Mouse (Mus musculus): ENCODE data around the gene Eaf2. TPM values are rescaled to one million over a fixed set of nuclear protein-coding genes. Genes with fewer than 3 reads are reported as not detected.

Eaf2 gene
- polyA plus RNA-seq, 1 experiment from 2014 or later, result 3.7 TPM

DNA sequence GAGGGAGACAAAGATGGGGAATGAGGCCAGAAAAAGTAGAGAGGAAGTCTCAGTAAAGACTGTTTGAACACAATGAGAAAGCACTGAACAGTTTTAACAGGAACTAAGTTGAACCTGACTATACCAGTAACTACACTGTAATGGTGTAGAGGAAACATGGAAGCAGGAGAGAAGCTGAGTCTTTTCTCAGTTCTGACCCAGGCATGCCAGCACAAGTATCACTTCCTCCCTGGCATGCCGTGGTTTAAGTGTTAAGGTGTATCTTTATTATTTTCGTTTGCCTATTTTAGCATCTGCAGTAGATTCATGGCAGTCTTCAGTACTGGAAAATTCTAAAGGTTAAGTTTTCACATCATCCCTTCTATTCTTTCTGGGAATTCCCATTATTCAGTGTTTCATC lies 79.8 kb downstream of the Eaf2 start:
- no peaks in the 10 kb centered on the region for H3K9me3 ChIP-seq
- no peak for ATAC-seq (ENCODE audit: insufficient read depth, low FRiP score, low read depth)
- 77% methylated on average over 2 of the region's 2 CpGs for WGBS

DNA sequence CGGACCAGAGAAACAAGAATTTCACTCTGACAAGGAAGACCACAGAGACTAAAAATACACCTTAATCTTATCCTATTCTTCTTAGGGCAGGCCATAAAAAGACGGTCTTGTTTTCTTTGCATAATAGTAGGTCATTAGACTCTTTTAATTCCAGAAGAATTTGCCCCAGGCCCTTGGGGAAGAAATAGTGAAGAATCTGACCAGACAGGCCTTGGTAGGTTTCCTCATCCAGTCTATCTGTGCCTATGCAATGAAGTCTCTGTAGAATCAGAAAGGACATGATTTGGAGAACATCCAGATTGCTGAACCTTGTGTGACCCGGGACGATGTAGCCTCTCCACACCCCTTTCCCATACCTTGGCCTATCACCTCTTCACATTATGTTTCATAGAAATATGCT lies 84.6 kb downstream of the Eaf2 start:
- no peaks in the 10 kb centered on the region for H3K27me3 ChIP-seq (replicated peaks)
- H3K36me3 ChIP-seq, result no peaks in the 10 kb centered on the region
- H3K9me3 ChIP-seq, result no peaks in the 10 kb centered on the region
- no peak overlapping the region for H3K9ac ChIP-seq
- ATAC-seq (ENCODE audit: insufficient read depth, low FRiP score, low read depth), result no peak
- 83% methylated on average over 4 of the region's 4 CpGs for WGBS
- H3K4me1 ChIP-seq, result no peaks in the 10 kb centered on the region
- H3K27ac ChIP-seq, result no peak overlapping the region
- H3K4me2 ChIP-seq, result no peak overlapping the region
- no peak overlapping the region for H3K4me3 ChIP-seq (replicated peaks)

More for the DNA sequence above, 79.8 kb downstream of the Eaf2 start:
- H3K36me3 ChIP-seq, result no peaks in the 10 kb centered on the region
- H3K27me3 ChIP-seq (replicated peaks), result no peaks in the 10 kb centered on the region
- no peak overlapping the region for H3K9ac ChIP-seq
- no peaks in the 10 kb centered on the region for H3K4me1 ChIP-seq
- no peak overlapping the region for H3K27ac ChIP-seq
- no peak overlapping the region for H3K4me2 ChIP-seq
- H3K4me3 ChIP-seq (replicated peaks), result no peak overlapping the region

DNA sequence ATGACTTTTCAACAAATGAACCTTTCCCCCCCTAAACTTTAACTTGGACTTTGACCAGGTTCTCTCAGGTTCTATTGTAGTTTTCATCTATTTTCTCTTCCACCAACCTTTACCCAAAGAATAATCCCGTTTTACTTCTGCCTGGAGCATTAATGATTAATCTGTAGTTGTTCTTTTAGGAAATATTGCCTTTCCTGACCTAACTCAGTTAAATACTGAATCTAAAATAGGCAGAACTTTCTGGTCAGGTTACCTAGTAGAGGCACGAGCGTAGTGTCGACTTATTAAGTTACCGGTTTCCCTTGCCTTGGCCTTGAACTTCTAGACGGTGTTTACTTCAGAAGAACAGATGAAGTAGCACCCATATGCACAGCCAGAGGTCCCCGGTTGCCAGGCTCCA lies 88.3 kb downstream of the Eaf2 start:
- ATAC-seq (ENCODE audit: insufficient read depth, low FRiP score, low read depth), result no peak
- Histone ChIP-seq H3K9me3 (no peaks in the 10 kb centered on the region), H3K27me3 (replicated peaks) (no peaks in the 10 kb centered on the region), H3K4me2 (no peak overlapping the region), H3K36me3 (no peaks in the 10 kb centered on the region), H3K4me3 (replicated peaks) (no peak overlapping the region), H3K4me1 (no peaks in the 10 kb centered on the region), H3K27ac (no peak overlapping the region), H3K9ac (no peak overlapping the region)
- WGBS, result 79% methylated on average over 7 of the region's 7 CpGs

DNA sequence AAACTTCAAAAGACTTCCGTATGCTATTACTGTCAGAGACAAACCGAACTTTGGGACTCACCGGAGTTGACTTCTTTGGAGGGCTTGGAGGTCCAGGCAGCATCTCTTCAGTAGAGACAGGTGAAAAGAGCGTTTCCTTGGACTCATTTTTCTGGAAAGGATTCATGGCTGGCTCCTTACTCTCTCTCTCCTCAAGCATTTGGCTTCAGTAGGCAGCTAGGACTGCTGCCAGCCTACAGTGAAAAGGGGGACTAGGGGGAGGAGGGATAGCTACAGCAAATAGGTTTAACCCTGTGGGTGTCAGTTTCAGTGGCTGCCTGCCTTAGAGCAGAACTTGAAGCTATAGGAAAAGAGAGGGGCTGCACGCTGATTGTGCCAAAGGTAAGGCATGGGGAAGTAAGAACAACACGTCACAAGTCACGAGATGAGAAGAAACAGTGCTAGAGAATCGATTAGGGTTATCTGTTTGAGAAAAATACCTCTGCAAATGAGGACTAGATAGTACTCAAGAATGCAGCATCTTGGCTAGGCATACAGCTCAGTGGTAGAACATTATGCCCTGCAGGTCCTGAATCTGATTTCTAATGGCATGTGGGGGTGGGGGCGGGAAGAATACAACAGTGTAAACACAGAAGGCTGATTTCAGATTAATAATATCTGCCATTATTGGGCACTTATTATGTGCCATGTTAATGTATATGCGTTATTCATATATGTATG lies 90.0 kb downstream of the Eaf2 start, which contains the start of gene Slc15a2:
Slc15a2 (minus strand) TSS at position 369 of the 720 bp plus-strand sequence.
- H3K4me3 ChIP-seq (replicated peaks), result no peak within 1 kb of the TSS
- no peak within 1 kb of the TSS for H3K27ac ChIP-seq
- no peak within 1 kb of the TSS for H3K9ac ChIP-seq
- no peaks in the 10 kb centered on the region for H3K4me1 ChIP-seq
- peak within 1 kb of the TSS; percentile 10; the same call in 1 of the 2 replicates for H3K4me2 ChIP-seq
- no peak for ATAC-seq (ENCODE audit: insufficient read depth, low FRiP score, low read depth)
- WGBS, result 58% methylated on average over 10 of the region's 10 CpGs
- H3K36me3 ChIP-seq, result no peaks in the 10 kb centered on the region
- H3K27me3 ChIP-seq (replicated peaks), result no peaks in the 10 kb centered on the region
- H3K9me3 ChIP-seq, result no peaks in the 10 kb centered on the region

DNA sequence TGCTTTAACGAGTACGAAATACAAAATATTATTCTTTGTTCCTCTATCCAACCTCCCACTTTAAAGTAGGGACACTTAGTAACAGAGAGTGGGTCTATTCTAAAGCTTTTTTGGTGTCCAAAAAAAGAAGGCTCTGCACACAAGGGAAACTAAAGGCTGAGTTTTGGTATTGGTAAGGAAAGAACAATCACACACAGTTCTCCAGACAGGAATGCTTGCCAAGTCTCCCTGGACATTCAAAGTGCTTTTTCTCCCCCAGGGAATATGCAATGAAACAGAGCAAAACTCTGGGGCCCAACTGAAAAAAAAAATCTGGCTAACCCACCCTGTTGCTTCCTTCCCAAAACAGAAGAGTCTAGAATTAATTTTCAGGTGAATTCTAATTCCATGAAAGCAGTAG lies 90.7 kb downstream of the Eaf2 start:
- Histone ChIP-seq H3K4me2 (no peak overlapping the region; the same call in 1 of the 2 replicates), H3K9me3 (no peaks in the 10 kb centered on the region), H3K9ac (no peak overlapping the region), H3K36me3 (no peaks in the 10 kb centered on the region), H3K27me3 (replicated peaks) (no peaks in the 10 kb centered on the region), H3K4me3 (replicated peaks) (no peak overlapping the region), H3K27ac (no peak overlapping the region), H3K4me1 (no peaks in the 10 kb centered on the region)
- WGBS, result 78% methylated on average over 2 of the region's 2 CpGs
- no peak for ATAC-seq (ENCODE audit: insufficient read depth, low FRiP score, low read depth)

DNA sequence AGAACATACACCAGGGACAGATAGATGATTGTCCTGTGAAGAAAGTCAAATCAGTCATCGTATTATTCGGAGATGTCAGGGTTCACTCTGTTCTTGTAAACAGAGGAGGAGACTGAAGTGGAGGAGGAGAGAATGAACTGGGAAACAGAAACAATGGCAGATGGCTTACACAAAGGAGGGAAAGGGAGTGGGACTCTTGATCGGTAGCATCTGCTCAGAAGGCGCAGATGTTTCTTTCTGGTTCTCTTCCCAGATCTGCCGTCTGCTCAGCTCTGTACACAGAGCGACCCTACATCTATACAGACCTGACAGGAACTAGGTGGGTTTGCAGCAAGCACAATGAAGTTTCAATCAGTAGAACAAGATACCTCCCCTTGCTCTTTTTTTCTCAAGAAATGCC lies 99.1 kb downstream of the Eaf2 start:
- Histone ChIP-seq H3K36me3 (no peaks in the 10 kb centered on the region), H3K27me3 (replicated peaks) (no peaks in the 10 kb centered on the region), H3K9me3 (no peaks in the 10 kb centered on the region), H3K4me3 (replicated peaks) (no peak overlapping the region), H3K27ac (no peak overlapping the region), H3K9ac (no peak overlapping the region), H3K4me1 (no peaks in the 10 kb centered on the region), H3K4me2 (no peak overlapping the region)
- no peak for ATAC-seq (ENCODE audit: insufficient read depth, low FRiP score, low read depth)
- WGBS, result 53% methylated on average over 6 of the region's 6 CpGs

DNA sequence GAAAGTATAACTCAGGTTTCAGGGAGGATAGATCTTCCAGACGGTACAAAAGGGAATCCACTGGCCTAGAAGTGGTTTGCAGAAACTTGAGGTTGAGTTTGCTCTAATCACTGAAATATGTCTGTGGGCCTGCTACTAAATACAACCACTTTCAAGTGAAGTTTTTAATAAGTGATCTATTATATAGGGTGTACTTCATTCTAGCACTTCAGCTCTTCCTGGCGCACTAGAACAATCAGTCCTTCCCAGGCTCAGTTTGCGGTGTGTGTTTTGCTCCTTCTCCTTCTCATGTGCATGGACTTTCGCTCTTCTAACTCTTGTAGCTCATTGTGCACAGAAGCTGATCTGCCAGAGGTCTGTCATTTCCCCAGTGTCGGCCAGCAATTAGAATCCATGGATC lies 101.8 kb downstream of the Eaf2 start:
- 80% methylated on average over 5 of the region's 5 CpGs for WGBS
- ATAC-seq (ENCODE audit: insufficient read depth, low FRiP score, low read depth), result no peak
- H3K4me3 ChIP-seq (replicated peaks), result no peak overlapping the region
- no peaks in the 10 kb centered on the region for H3K4me1 ChIP-seq
- no peak overlapping the region for H3K9ac ChIP-seq
- H3K36me3 ChIP-seq, result no peaks in the 10 kb centered on the region
- no peak overlapping the region for H3K27ac ChIP-seq
- no peaks in the 10 kb centered on the region for H3K27me3 ChIP-seq (replicated peaks)
- no peaks in the 10 kb centered on the region for H3K9me3 ChIP-seq
- no peak overlapping the region for H3K4me2 ChIP-seq

DNA sequence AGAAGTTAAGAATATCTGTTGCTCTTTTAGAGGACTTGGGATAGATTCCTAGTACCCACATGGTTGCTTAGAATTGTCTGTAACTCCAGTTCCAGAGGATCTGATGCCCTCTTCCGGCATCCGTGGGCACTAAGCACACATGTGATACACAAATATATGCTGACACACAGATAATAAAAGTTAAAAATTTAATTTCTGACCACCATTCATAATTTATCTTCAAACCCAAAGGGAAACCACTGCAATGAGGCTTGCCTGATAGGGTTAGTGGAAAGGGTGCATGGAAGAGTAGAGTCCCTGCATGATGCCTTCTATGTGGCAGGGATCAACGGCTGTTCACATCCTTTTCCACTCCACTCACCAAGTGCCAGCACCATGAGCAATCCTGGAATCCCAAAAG lies 103.1 kb downstream of the Eaf2 start:
- H3K9ac ChIP-seq, result no peak overlapping the region
- no peaks in the 10 kb centered on the region for H3K27me3 ChIP-seq (replicated peaks)
- H3K4me2 ChIP-seq, result no peak overlapping the region
- H3K27ac ChIP-seq, result no peak overlapping the region
- no peak for ATAC-seq (ENCODE audit: insufficient read depth, low FRiP score, low read depth)
- no peaks in the 10 kb centered on the region for H3K4me1 ChIP-seq
- H3K36me3 ChIP-seq, result no peaks in the 10 kb centered on the region
- 90% methylated on average over 3 of the region's 3 CpGs for WGBS
- no peaks in the 10 kb centered on the region for H3K9me3 ChIP-seq
- H3K4me3 ChIP-seq (replicated peaks), result no peak overlapping the region

DNA sequence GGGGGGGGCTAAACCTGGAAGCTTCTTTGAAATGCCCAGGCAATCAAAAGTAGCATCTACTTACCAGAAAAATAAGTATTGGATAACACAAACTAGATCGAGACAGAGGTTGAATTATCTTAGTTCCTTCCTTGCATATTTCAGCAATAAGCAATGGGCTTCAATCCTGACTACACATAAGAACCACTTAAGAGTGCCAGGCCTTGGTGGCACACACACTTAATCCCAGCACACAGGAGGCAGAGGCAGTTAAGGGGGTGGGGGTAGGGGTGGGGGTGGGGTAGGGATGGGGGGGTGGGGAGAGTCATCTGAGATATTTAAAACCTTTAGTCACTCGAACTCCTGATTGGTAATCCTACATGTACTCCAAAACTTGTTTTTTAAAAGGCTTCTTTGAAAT lies 103.6 kb downstream of the Eaf2 start:
- no peak for ATAC-seq (ENCODE audit: insufficient read depth, low FRiP score, low read depth)
- H3K9ac ChIP-seq, result no peak overlapping the region
- no peak overlapping the region for H3K27ac ChIP-seq
- H3K4me3 ChIP-seq (replicated peaks), result no peak overlapping the region
- H3K36me3 ChIP-seq, result no peaks in the 10 kb centered on the region
- no peaks in the 10 kb centered on the region for H3K9me3 ChIP-seq
- 77% methylated on average over 2 of the region's 2 CpGs for WGBS
- H3K4me1 ChIP-seq, result no peaks in the 10 kb centered on the region
- no peaks in the 10 kb centered on the region for H3K27me3 ChIP-seq (replicated peaks)
- no peak overlapping the region for H3K4me2 ChIP-seq

DNA sequence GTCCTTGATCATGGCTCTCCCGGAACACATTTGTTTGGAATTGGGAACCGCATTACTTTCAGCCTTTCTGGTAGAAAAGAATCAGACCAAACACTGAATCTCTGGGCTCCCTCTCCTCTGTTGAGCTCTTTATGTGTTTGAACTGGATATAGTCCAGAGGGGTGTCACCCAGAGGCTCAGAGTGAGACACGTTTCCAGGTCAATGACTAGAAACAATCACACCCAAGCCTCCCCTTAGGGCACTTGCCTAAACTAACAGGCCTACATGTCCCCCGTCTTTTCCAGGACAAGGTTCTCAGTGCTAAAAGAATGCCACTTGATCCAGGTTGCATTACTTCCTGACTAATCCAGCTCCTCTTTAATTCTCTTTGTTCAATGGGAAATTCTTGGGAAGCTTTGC lies 104.0 kb downstream of the Eaf2 start:
- Histone ChIP-seq H3K27ac (no peak overlapping the region), H3K4me1 (no peaks in the 10 kb centered on the region), H3K36me3 (no peaks in the 10 kb centered on the region), H3K27me3 (replicated peaks) (no peaks in the 10 kb centered on the region), H3K9ac (no peak overlapping the region), H3K9me3 (no peaks in the 10 kb centered on the region), H3K4me2 (no peak overlapping the region), H3K4me3 (replicated peaks) (no peak overlapping the region)
- ATAC-seq (ENCODE audit: insufficient read depth, low FRiP score, low read depth), result no peak
- WGBS, result 69% methylated on average over 4 of the region's 4 CpGs

DNA sequence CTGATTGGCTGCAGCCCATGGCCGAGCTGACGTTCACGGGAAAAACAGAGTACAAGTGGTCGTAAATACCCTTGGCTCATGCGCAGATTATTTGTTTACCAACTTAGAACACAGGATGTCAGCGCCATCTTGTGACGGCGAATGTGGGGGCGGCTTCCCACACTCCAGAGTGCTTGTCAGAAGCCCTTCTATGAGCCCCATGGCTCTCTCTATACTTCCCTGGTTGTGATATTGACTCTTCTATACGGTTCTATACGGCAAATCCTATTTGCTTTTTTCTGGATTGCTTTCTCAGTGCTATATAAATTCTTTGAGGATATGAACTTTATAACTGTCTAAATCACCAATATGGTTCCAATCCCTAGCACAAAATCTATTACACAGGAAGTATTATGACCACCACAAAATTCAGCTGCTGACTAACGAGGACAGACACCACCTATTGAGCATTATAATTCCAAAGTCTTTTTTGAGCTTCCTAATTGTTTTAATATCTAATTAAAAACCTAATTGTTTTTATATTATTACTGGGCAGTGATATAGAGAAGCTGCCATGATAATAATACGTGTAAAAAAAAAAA lies 104.5 kb downstream of the Eaf2 start:
- Histone ChIP-seq H3K9me3 (no peaks in the 10 kb centered on the region), H3K36me3 (no peaks in the 10 kb centered on the region), H3K9ac (no peak overlapping the region), H3K4me3 (replicated peaks) (no peak overlapping the region), H3K4me1 (no peaks in the 10 kb centered on the region), H3K27ac (no peak overlapping the region), H3K4me2 (no peak overlapping the region), H3K27me3 (replicated peaks) (no peaks in the 10 kb centered on the region)
- 73% methylated on average over 9 of the region's 13 CpGs for WGBS
- no peak for ATAC-seq (ENCODE audit: insufficient read depth, low FRiP score, low read depth)

DNA sequence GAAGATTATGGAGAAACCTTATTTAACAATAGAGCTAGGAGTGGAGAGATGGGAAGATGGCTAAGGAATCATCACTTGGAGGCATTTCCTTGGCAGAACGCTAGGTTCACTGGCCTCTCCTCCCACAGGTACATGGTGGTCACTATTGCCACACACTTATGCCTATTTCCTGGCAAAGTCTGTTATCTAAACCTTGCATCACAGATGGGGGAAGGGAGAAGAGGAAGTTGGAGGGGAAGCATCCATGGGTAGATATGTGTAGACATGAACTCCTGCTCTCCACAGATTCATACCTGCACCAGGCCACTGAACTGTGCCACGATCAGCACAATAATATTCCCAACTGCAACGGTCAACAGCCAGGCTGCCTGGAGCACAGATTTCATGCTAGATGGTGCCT lies 122.8 kb downstream of the Eaf2 start:
- Histone ChIP-seq H3K4me3 (replicated peaks) (no peak overlapping the region), H3K9ac (no peak overlapping the region), H3K4me1 (no peaks in the 10 kb centered on the region), H3K4me2 (no peak overlapping the region), H3K36me3 (no peaks in the 10 kb centered on the region), H3K27ac (no peak overlapping the region), H3K27me3 (replicated peaks) (no peaks in the 10 kb centered on the region), H3K9me3 (no peaks in the 10 kb centered on the region)
- ATAC-seq (ENCODE audit: insufficient read depth, low FRiP score, low read depth), result no peak
- 77% methylated on average over 3 of the region's 3 CpGs for WGBS

Measured in stomach, embryonic 15.5 days (tissue).